Mouse (Mus musculus): ENCODE measurements around the gene Cst9.

GRCm38 (mm10) chr2:148864966-148865365 is 30.0 kb downstream of the Cst9 start, which contains the start of gene 9230104L09Rik:
- TF ChIP-seq GATA1 (IDR thresholded peaks at IDR 0.05; ENCODE audit: low read length) (no peak), TAL1 (IDR thresholded peaks at IDR 0.05; ENCODE audit: low read length) (no peak)

Data from erythroblast, embryonic 14.5 days (primary cell).